Mouse (Mus musculus): ENCODE measurements around the gene Smg5.
"Not testable (repeated sequence)": the region's sequence is repeated elsewhere in the genome, so short reads cannot be mapped to it uniquely, and the experiment has no call there.

The Smg5 gene

GRCm38 (mm10) chr3:88354396-88355165 lies 18.5 kb downstream of the Smg5 start:
- DNase-seq: peak; percentile 38 to 52

DNA sequence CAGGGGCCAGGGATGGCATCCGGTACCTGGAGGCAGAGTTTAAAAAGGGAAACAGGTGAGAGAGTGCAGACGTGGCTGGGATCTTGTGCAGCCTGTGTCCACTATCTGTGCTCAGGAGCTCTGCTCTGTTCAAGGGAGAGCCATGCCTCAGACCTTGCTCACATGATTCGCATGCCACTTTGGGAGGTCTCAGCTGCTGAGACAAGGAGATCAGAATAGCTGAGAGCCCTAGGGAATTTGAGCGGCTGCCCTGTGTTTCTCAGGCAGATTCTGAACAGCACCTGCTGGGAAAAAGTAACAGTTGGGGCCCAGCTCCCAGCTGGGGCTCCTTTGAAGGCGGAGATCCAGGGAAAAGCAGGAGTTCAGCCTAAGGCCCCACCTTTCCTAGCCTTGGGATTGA lies 23.5 kb downstream of the Smg5 start:
- no peak for DNase-seq

DNA sequence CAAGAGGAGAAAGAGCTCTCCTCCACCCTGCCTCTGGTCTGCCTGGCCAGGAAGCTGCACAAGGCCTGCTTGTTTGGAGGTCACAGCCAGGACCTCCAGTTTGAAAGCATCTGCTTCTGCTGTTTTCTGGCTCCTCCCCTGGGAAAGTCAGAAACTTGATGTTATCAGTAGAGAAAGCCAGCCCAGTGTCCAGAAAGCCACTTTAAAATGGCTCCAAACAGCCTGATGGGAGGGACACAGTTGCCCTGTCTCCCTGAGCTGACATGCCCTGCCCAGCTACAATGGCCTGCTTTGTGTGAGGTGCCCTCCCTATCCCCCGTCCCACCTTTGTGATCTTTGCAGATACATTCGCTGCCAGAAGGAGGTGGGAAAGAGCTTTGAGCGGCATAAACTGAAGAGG lies 23.9 kb downstream of the Smg5 start:
- no peak for DNase-seq

DNA sequence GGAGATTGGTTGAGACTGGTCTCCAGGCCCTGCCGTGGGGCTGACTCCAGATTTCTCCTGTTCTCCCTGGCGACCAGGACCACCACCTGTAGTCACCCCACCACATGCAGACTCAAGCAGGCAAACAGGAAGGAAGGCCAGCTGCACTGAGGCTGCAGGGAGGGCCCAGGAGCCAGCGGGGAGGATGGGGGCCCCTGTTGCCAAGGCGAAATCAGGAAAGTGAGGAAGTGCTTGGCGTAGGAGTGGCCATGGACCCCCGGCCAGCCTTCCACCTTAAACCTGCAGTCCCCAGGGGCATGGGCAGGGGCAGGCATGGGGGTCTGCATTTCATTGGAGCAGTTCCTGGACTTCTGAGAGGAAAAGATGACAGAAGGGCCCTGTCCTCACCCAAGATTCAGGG lies 25.0 kb downstream of the Smg5 start:
- no peak for DNase-seq

GRCm38 (mm10) chr3:88361612-88362313 lies 25.7 kb downstream of the Smg5 start:
- DNase-seq: peak; percentile 26 to 42

DNA sequence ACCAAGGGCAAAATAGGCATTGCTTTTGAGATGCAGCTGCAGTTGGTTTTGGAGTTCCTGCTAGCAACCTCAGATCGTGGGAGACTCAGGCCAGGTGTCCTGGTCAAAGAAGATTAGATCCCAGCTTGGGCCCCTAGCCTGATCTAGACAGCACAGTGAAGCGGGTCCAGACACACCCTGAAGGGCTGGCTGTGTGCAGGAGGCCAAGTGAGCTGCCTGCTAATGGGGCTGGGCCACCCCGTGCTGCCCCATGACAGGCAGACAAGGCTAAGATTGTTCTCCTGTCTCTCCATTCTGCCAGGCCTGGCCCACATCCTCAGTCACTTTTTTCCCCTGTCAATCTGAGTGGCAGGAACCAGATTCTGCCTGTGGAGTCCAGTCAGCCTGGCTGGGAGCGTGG lies 27.6 kb downstream of the Smg5 start:
- peak in 1 of 2 experiments; percentile 39 for DNase-seq

DNA sequence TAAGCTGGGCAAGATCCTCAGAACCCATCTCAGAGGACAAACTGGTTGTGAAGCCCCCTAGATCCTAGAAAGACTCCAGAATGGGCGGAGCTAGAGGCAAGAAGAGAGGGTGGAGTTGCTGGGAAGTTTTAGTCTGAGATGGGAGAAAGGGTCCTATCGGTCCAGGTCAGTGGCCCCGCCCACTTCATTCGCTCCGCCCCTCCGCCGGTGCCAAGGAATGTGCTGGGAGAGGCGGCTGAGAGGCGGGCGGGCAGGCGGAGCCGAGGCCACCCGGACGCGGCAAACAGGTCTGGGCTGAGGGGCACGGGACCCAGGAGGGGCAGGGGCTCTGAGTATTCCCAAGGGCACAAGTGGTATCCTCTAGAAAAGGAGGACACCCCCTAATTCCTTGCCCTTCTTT lies 28.3 kb downstream of the Smg5 start, which contains the start of gene Paqr6:
Gene Paqr6 (plus strand): TSS at position 248 of the 400 bp plus-strand sequence.
- peak; percentile 63 to 77 for DNase-seq

DNA sequence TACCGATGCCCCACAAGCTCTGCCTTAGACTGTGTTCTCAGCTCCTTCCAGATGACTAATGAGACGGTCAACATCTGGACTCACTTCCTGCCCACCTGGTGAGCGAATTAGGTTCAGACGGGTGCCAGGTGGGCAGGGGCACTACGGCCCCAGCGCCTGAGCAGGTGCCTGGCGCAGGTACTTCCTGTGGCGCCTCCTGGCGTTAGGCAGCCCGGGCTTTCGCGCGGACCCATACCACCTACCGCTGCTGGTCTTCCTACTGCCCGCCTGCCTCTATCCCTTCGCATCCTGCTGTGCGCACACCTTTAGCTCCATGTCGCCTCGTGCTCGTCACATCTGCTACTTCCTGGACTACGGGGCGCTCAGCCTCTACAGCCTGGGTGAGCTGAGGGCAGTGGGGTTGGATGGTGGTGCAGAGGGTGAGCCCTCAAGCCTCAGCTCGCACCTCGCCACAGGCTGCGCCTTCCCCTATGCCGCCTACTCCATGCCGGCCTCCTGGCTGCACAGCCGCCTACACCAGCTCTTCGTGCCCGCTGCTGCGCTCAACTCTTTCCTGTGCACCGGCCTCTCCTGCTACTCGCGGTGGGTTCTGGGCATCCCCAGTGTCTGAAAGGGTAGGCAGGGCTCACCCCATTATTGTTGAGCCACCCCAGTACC lies 29.8 kb downstream of the Smg5 start:
- no peak for DNase-seq

- DNase-seq: not testable (repeated sequence)
These were observed 30.9 kb downstream of the Smg5 start for GRCm38 (mm10) chr3:88366830-88367428.

- DNase-seq: not testable (repeated sequence)
These were observed 31.5 kb downstream of the Smg5 start for GRCm38 (mm10) chr3:88367517-88367916.

GRCm38 (mm10) chr3:88368511-88368910 lies 32.5 kb downstream of the Smg5 start:
- not testable (repeated sequence) for DNase-seq

DNA sequence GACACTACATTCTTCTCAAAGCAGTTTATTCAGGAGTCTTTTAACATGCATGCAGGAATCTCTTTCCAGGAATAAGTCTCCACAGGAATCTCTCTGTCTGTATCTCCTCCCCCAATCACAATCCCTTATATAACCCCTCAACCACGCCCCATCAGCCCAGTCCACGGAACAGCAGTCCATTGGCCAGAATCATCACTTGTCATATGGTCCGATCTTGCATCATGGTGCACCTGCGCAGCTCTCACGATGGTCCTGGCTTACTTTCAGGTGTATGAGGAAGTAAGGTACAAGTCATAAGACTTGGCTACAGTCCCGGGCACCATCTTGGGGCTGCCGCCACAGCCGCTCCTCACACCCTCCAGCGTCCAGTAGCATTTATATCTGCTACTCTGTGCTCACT lies 36.6 kb downstream of the Smg5 start, which contains the start of gene Bglap3:
Gene Bglap3 (minus strand): TSS at position 101 of the 400 bp plus-strand sequence.
- DNase-seq: not testable (repeated sequence)

GRCm38 (mm10) chr3:88375750-88376626 lies 39.9 kb downstream of the Smg5 start:
- not testable (repeated sequence) for DNase-seq

- not testable (repeated sequence) for DNase-seq
These were observed 40.6 kb downstream of the Smg5 start for GRCm38 (mm10) chr3:88376644-88377043.

- not testable (repeated sequence) for DNase-seq
These were observed 42.5 kb downstream of the Smg5 start, which contains the start of gene Bglap2 for GRCm38 (mm10) chr3:88378599-88378998. TSS of gene Bglap2 (minus strand) at chr3:88378699.

DNA sequence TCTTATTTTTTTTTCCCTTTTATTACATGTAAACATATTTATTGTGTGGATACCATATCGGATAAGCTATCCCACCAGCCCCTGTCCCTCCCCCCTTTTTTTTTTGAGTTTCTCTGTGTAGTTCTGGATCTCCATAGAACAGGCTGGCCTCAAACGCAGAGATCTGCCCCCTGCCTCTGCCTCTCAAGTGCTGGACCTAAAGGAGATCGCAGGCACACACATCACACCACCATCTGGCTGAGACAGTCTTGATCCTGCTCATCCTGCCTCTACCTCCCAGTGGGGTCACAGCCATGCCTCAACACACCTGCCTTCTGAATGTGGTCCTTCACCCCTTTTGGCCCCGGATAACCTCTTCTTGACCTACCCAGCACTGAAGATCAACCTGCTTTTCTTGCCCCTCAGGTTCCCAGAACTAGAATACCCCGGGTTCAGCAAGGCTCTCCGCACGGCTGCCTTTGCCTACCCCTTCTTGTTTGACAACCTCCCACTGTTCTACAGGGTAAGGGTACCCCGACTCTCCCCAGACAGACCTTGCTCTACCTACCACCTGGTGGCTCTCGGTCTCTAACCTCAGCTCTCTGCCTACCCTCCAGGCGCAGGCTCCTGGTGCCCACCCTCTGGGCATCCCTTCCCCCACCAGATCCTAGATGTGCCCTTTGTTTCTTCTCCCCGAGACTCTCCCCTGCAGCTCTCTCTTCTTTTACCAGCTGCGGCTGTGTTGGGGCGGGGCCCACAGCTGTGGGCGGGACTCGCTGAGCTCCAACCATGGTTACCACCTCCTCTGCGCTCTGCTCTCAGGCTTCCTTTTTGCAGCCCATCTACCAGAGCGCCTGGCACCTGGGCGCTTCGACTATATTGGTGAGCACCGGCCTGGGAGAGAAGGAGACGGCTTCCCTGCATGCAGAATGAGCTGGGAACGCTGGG lies 45.6 kb downstream of the Smg5 start:
- peak in 1 of 2 experiments; percentile 20 for DNase-seq

GRCm38 (mm10) chr3:88382383-88382782 lies 46.3 kb downstream of the Smg5 start:
- not testable (repeated sequence) for DNase-seq

DNA sequence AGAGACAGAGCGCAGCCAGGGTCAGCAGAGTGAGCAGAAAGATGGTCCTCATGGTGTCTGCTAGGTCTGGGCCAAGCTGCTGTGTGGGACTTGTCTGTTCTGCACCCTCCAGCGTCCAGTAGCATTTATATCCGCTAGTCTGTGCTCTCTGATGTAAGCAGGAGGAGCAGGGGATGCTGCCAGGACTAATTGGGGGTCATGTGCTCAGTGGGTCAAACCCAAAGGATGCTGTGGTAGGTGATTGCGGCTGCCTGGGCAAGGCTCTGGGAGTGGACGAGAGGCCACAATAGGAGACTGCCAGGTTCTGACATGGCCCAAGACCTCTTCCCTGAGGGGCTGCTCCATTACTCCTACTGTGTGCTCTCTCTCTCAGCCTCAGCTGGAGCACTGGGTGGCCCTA lies 48.3 kb downstream of the Smg5 start, which contains the start of gene Bglap:
Gene Bglap (minus strand): TSS at position 101 of the 400 bp plus-strand sequence.
- DNase-seq: no peak

- DNase-seq: peak; percentile 60 to 66
These were observed 57.8 kb downstream of the Smg5 start for GRCm38 (mm10) chr3:88393776-88394375.

DNA sequence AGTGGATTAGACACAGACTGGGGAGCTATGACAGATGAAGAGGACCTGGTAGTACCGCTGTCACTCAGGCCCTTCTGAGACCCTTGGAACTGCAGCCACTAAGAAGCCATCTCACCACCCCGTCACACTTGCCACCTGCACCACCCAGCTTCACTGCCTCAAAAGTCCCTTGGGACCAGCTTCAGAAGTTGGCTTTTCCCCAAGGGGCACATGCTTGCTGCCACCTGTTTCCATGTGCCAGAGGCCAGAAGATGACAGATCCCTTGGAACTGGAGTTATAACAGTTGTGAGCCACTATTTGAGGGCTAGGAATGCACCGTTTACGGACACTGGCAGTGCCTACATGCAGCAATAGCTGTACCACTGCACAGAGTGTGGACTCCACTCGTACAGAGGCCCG lies 59.2 kb downstream of the Smg5 start:
- DNase-seq: peak; percentile 24 to 45

Measured in cerebellum, postnatal 10 days (tissue).